42 mouse cellular contexts compared by ENCODE assay signal in genomic region chr11:87916005-87916404, GRCm38 (mm10). TPM values are rescaled to one million over a fixed set of nuclear protein-coding genes. Genes with fewer than 3 reads are reported as not detected.
"Had no signal": no experiment of that assay in that cellular context is flagged by ENCODE, and none has a peak within 500 bp of the region (broad histone marks: within the 10 kb centered on the region; RNA-seq: fewer than 3 reads in every experiment).

No protein-coding gene starts in this region.

- H3K36me3 ChIP-seq: heart, embryonic 10.5 days; heart, embryonic 12.5 days; hindbrain, embryonic 13.5 days; hindbrain, embryonic 15.5 days; limb, embryonic 10.5 days; limb, embryonic 12.5 days; liver, embryonic 13.5 days; liver, embryonic 15.5 days had no signal

- H3K9me3 ChIP-seq: heart, embryonic 10.5 days; heart, embryonic 12.5 days; hindbrain, embryonic 13.5 days; hindbrain, embryonic 15.5 days; limb, embryonic 10.5 days; limb, embryonic 12.5 days; liver, embryonic 13.5 days; liver, embryonic 15.5 days had no signal

- H3K4me3 ChIP-seq: heart, embryonic 10.5 days; heart, embryonic 12.5 days; hindbrain, embryonic 13.5 days; hindbrain, embryonic 15.5 days; left cerebral cortex, adult 2 months; limb, embryonic 10.5 days; limb, embryonic 12.5 days; liver, embryonic 13.5 days; liver, embryonic 15.5 days had no signal

- H3K4me2 ChIP-seq: heart, embryonic 12.5 days; hindbrain, embryonic 13.5 days; hindbrain, embryonic 15.5 days; limb, embryonic 12.5 days; liver, embryonic 11.5 days; liver, embryonic 13.5 days; liver, embryonic 15.5 days had no signal

- H3K4me1 ChIP-seq: heart, embryonic 10.5 days; heart, embryonic 12.5 days; hindbrain, embryonic 13.5 days; hindbrain, embryonic 15.5 days; limb, embryonic 10.5 days; limb, embryonic 12.5 days; liver, embryonic 13.5 days; liver, embryonic 15.5 days had no signal

- H3K9ac ChIP-seq: heart, embryonic 12.5 days; hindbrain, embryonic 13.5 days; hindbrain, embryonic 15.5 days; limb, embryonic 12.5 days; liver, embryonic 13.5 days; liver, embryonic 15.5 days; liver, postnatal 0 days had no signal

- H3K27ac ChIP-seq: heart, embryonic 10.5 days; hindbrain, embryonic 13.5 days; hindbrain, embryonic 15.5 days; hindbrain, postnatal 0 days; kidney, postnatal 0 days; left cerebral cortex, adult 2 months; limb, embryonic 10.5 days; limb, embryonic 12.5 days; liver, embryonic 13.5 days; liver, embryonic 15.5 days had no signal

- DNase-seq: gastrocnemius, postnatal 14 days; gastrocnemius, postnatal 36 days; heart, adult 18-20 months; heart, postnatal 10 days; heart, postnatal 36 days; kidney, adult 11 months; kidney, adult 2 months; kidney, adult 9 months; kidney, postnatal 14 days; kidney, postnatal 36 days; layer of hippocampus, adult 9-11 months; liver; liver, embryonic 13.5 days; liver, postnatal 0 days had no signal

- ATAC-seq: hindbrain, postnatal 0 days; intestine, embryonic 16.5 days; liver, postnatal 0 days had no signal

- H3K27me3 ChIP-seq: limb, embryonic 12.5 days; liver, embryonic 13.5 days; liver, embryonic 15.5 days had no signal

RNA-seq across cellular contexts. Expression of gene Olfr464, which starts 4.8 kb away (rescaled TPM):
- total RNA-seq: gastrocnemius, adult 18-20 months; gastrocnemius, adult 8-10 months; gastrocnemius, postnatal 14 days; gastrocnemius, postnatal 36 days; heart, adult 18-20 months; heart, adult 8-10 months; heart, postnatal 10 days; heart, postnatal 36 days; hematopoietic stem cell, adult 5-6 weeks; layer of hippocampus, adult 18-20 months; layer of hippocampus, adult 8-10 months; layer of hippocampus, postnatal 25 days had no signal
- polyA plus RNA-seq: gonadal fat pad, adult 2 months; heart, embryonic 10.5 days; heart, embryonic 12.5 days; heart, embryonic 14.5 days; heart, embryonic 16.5 days; hindbrain, embryonic 11.5 days; intestine, embryonic 14.5 days; intestine, embryonic 16.5 days; kidney, adult 2 months; kidney, postnatal 0 days; large intestine, adult 2 months; limb, embryonic 10.5 days; limb, embryonic 12.5 days; limb, embryonic 14.5 days; liver, embryonic 11.5 days; liver, embryonic 13.5 days; liver, embryonic 15.5 days; liver, postnatal 0 days had no signal

RNA-seq across cellular contexts. Expression of gene Olfr463, which starts 18.8 kb away (rescaled TPM):
- total RNA-seq: gastrocnemius, adult 18-20 months; gastrocnemius, adult 8-10 months; gastrocnemius, postnatal 14 days; gastrocnemius, postnatal 36 days; heart, adult 18-20 months; heart, adult 8-10 months; heart, postnatal 10 days; heart, postnatal 36 days; hematopoietic stem cell, adult 5-6 weeks; hindbrain, postnatal 0 days; layer of hippocampus, adult 18-20 months; layer of hippocampus, adult 8-10 months; layer of hippocampus, postnatal 25 days; left cerebral cortex, adult 2 months; left cerebral cortex, postnatal 14 days; left cerebral cortex, postnatal 36 days had no signal
- polyA plus RNA-seq: gonadal fat pad, adult 2 months; heart, embryonic 10.5 days; heart, embryonic 12.5 days; heart, embryonic 14.5 days; heart, embryonic 16.5 days; hindbrain, embryonic 11.5 days; hindbrain, embryonic 13.5 days; hindbrain, embryonic 15.5 days; hindbrain, postnatal 0 days; intestine, embryonic 14.5 days; intestine, embryonic 16.5 days; kidney, adult 2 months; kidney, postnatal 0 days; large intestine, adult 2 months; limb, embryonic 10.5 days; limb, embryonic 12.5 days; limb, embryonic 14.5 days; liver, embryonic 11.5 days; liver, embryonic 13.5 days; liver, embryonic 15.5 days; liver, postnatal 0 days had no signal

RNA-seq across cellular contexts. Expression of gene Olfr462, which starts 23.9 kb away (rescaled TPM):
- total RNA-seq: gastrocnemius, adult 18-20 months; gastrocnemius, adult 8-10 months; gastrocnemius, postnatal 14 days; gastrocnemius, postnatal 36 days; heart, adult 18-20 months; heart, adult 8-10 months; heart, postnatal 10 days; heart, postnatal 36 days; hematopoietic stem cell, adult 5-6 weeks; hindbrain, postnatal 0 days; layer of hippocampus, adult 18-20 months; layer of hippocampus, adult 8-10 months; layer of hippocampus, postnatal 25 days; left cerebral cortex, adult 2 months; left cerebral cortex, postnatal 14 days; left cerebral cortex, postnatal 36 days had no signal
- polyA plus RNA-seq: gonadal fat pad, adult 2 months; heart, embryonic 10.5 days; heart, embryonic 12.5 days; heart, embryonic 14.5 days; heart, embryonic 16.5 days; hindbrain, embryonic 11.5 days; hindbrain, embryonic 13.5 days; hindbrain, embryonic 15.5 days; hindbrain, postnatal 0 days; intestine, embryonic 14.5 days; intestine, embryonic 16.5 days; kidney, adult 2 months; kidney, postnatal 0 days; large intestine, adult 2 months; limb, embryonic 10.5 days; limb, embryonic 12.5 days; limb, embryonic 14.5 days; liver, embryonic 11.5 days; liver, embryonic 13.5 days; liver, embryonic 15.5 days; liver, postnatal 0 days had no signal

RNA-seq across cellular contexts. Expression of gene Epx, which starts 40.7 kb away (rescaled TPM):
- total RNA-seq: gastrocnemius, adult 18-20 months; gastrocnemius, adult 8-10 months; gastrocnemius, postnatal 14 days; gastrocnemius, postnatal 36 days; heart, adult 18-20 months; heart, adult 8-10 months; heart, postnatal 10 days; heart, postnatal 36 days had no signal
- polyA plus RNA-seq: hindbrain, embryonic 11.5 days; hindbrain, embryonic 13.5 days; kidney, adult 2 months; limb, embryonic 10.5 days had no signal
